Mouse (Mus musculus): ENCODE measurements at regions not wholly inside any gene's neighbourhood (a gene's known extent, or its start where the extent isn't known, plus 50 kb on each side); places are given as distances from the start of the nearest gene placed in this dataset.

DNA sequence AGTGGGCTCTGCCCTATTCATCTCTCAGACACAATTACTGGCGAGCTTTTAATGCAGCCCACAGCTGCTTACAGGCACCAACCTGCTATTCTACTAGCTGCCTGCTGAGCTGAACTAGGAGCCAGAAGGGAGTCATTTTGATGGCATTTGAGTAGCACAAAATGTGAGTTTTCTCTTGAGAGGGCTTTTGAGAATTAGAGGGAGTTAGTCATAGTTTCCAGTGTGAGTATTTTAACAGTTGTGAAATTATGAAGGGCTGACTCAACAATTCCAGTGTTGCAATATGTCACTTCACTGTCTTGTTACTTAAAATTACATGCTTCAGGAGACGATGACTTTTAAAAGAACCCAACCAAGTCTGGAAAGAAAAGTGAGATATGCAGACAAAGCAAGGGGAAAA, 54.4 kb upstream of the Ly86 start:
- no peak for TF ChIP-seq CTCF (IDR thresholded peaks at IDR 0.05)
- WGBS = 35% methylated on average over 2 of the region's 2 CpGs
- Histone ChIP-seq H3K27me3 (ENCODE audit: insufficient read depth, low read length) (no peaks in the 10 kb centered on the region), H3K9me3 (ENCODE audit: low read length) (no peaks in the 10 kb centered on the region), H3K27ac (ENCODE audit: low read depth, low read length) (no peak overlapping the region), H3K4me2 (ENCODE audit: low read depth, low read length, poor library complexity, severe bottlenecking) (no peak overlapping the region), H3K9ac (replicated peaks; ENCODE audit: low read length, poor library complexity, severe bottlenecking) (no peak overlapping the region), H3K36me3 (ENCODE audit: insufficient read depth, low read length) (no peaks in the 10 kb centered on the region), H3K4me3 (ENCODE audit: low read depth, low read length) (no peak overlapping the region), H3K4me1 (ENCODE audit: insufficient read depth, low read length) (no peaks in the 10 kb centered on the region)
- DNase-seq (ENCODE audit: low spot score) = peak; percentile 38
- ATAC-seq (ENCODE audit: low FRiP score) = no peak

GRCm38 (mm10) chr13:37288993-37289392, 56.0 kb upstream of the Ly86 start:
- Histone ChIP-seq H3K36me3 (ENCODE audit: insufficient read depth, low read length) (no peaks in the 10 kb centered on the region), H3K9ac (replicated peaks; ENCODE audit: low read length, poor library complexity, severe bottlenecking) (no peak overlapping the region), H3K4me2 (ENCODE audit: low read depth, low read length, poor library complexity, severe bottlenecking) (no peak overlapping the region), H3K27ac (ENCODE audit: low read depth, low read length) (no peak overlapping the region), H3K4me1 (ENCODE audit: insufficient read depth, low read length) (no peaks in the 10 kb centered on the region), H3K27me3 (ENCODE audit: insufficient read depth, low read length) (no peaks in the 10 kb centered on the region), H3K4me3 (ENCODE audit: low read depth, low read length) (no peak overlapping the region), H3K9me3 (ENCODE audit: low read length) (no peaks in the 10 kb centered on the region)
- 76% methylated on average over 1 of the region's 1 CpGs for WGBS
- ATAC-seq (ENCODE audit: low FRiP score) (no peak), DNase-seq (ENCODE audit: low spot score) (no peak)
- TF ChIP-seq CTCF (IDR thresholded peaks at IDR 0.05) = no peak

GRCm38 (mm10) chr13:37282515-37282914, 62.5 kb upstream of the Ly86 start:
- no peak overlapping the region for H3K4me2 ChIP-seq (ENCODE audit: low read depth, low read length, poor library complexity, severe bottlenecking)
- no peak overlapping the region for H3K27ac ChIP-seq (ENCODE audit: low read depth, low read length)
- H3K9ac ChIP-seq (replicated peaks; ENCODE audit: low read length, poor library complexity, severe bottlenecking) = no peak overlapping the region
- H3K4me3 ChIP-seq (ENCODE audit: low read depth, low read length) = no peak overlapping the region
- ATAC-seq (ENCODE audit: low FRiP score) (no peak), DNase-seq (ENCODE audit: low spot score) (no peak)
- H3K36me3 ChIP-seq (ENCODE audit: insufficient read depth, low read length) = no peaks in the 10 kb centered on the region
- no peaks in the 10 kb centered on the region for H3K9me3 ChIP-seq (ENCODE audit: low read length)
- H3K4me1 ChIP-seq (ENCODE audit: insufficient read depth, low read length) = no peaks in the 10 kb centered on the region
- H3K27me3 ChIP-seq (ENCODE audit: insufficient read depth, low read length) = no peaks in the 10 kb centered on the region
- WGBS = 82% methylated on average over 5 of the region's 5 CpGs
- TF ChIP-seq CTCF (IDR thresholded peaks at IDR 0.05) = no peak

DNA sequence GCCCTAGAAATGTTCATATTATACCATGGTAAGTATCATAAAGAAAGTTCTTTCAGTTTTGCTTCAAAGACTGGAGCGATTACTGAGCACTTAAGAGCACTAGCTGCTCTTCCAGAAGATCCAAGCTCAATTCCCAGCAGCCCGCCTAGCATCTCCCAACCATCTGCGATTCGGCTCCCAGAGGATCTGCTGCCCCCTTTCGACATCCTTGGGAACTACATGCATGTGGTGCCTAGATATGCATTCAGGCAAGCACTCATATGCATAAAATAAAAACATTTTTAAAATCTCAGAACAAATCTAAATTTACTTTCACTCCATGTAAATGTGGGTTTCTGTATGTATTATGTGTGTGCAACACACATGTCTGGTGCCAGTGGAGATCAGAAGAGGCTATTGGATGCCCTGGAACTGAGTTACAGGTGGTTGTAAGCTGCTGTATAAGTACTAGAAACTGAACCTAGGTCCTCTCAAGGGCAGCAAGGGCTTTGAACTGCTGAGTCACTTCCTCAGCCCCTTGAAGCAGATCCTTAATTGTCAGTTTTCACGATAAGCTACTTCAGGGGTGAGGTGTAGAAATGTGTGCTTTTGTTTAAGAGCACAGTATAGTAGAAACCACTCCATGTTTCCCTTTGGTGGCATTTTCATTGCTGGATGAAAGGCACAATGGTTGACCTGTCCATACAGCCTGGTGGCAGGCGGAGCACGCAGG, 65.8 kb upstream of the Ly86 start:
- 93% methylated on average over 8 of the region's 8 CpGs for WGBS
- Histone ChIP-seq H3K4me2 (ENCODE audit: low read depth, low read length, poor library complexity, severe bottlenecking) (no peak overlapping the region), H3K9ac (replicated peaks; ENCODE audit: low read length, poor library complexity, severe bottlenecking) (no peak overlapping the region), H3K36me3 (ENCODE audit: insufficient read depth, low read length) (no peaks in the 10 kb centered on the region), H3K4me1 (ENCODE audit: insufficient read depth, low read length) (no peaks in the 10 kb centered on the region), H3K9me3 (ENCODE audit: low read length) (no peaks in the 10 kb centered on the region), H3K27ac (ENCODE audit: low read depth, low read length) (no peak overlapping the region), H3K27me3 (ENCODE audit: insufficient read depth, low read length) (no peaks in the 10 kb centered on the region), H3K4me3 (ENCODE audit: low read depth, low read length) (no peak overlapping the region)
- ATAC-seq (ENCODE audit: low FRiP score) (no peak), DNase-seq (ENCODE audit: low spot score) (no peak)
- TF ChIP-seq CTCF (IDR thresholded peaks at IDR 0.05) = peak; percentile 23

DNA sequence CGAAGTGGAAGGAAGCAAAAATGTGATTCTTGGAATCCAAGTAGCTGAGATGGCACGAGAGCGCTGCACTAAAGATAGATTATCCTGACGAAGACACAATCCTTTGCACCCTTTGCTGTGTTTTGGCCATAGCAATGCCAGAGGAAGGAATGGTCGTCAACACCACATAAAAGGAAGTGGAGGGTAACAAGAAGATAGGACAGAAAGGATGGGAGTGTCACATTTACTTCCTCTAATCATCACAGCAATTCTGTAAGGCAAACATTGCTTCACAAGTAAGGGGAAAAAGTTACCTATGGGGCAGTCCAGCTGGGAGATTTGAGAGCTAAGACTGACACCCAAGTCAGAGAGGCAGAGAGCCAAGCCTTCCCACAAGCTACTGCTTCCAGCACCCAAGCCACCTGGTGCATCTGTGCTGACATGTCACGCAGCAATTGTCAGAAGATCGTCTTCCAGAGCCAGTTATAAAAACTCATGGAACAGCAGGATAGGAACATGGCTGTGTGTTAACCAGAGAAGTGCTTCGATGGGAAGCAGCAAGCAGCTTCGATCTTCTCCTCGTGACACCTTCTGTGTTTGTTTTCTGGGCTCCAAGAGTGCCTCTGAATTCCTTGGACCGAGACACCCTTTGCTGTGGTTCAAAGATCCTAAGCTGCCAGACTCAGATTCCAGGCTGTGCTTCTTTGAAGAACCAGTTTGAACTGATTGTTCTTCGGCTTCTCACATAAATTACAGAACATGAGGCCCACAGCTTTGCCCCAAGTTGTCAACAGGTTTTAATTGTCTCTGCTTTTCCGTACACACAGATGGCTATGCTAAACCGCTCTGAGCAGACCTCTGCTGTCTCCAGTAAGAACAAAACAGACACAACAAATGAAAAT, 95.2 kb upstream of the Ly86 start:
- 75% methylated on average over 14 of the region's 14 CpGs for WGBS
- no peak for ATAC-seq (ENCODE audit: low FRiP score)
- no peak overlapping the region for H3K4me2 ChIP-seq (ENCODE audit: low read depth, low read length, poor library complexity, severe bottlenecking)
- no peaks in the 10 kb centered on the region for H3K9me3 ChIP-seq (ENCODE audit: low read length)
- DNase-seq (ENCODE audit: low spot score) = peak; percentile 5
- H3K4me1 ChIP-seq (ENCODE audit: insufficient read depth, low read length) = no peaks in the 10 kb centered on the region
- TF ChIP-seq CTCF (IDR thresholded peaks at IDR 0.05) = no peak
- H3K9ac ChIP-seq (replicated peaks; ENCODE audit: low read length, poor library complexity, severe bottlenecking) = no peak overlapping the region
- H3K36me3 ChIP-seq (ENCODE audit: insufficient read depth, low read length) = no peaks in the 10 kb centered on the region
- H3K4me3 ChIP-seq (ENCODE audit: low read depth, low read length) = no peak overlapping the region
- no peak overlapping the region for H3K27ac ChIP-seq (ENCODE audit: low read depth, low read length)
- no peaks in the 10 kb centered on the region for H3K27me3 ChIP-seq (ENCODE audit: insufficient read depth, low read length)

GRCm38 (mm10) chr13:37248741-37249140, 96.3 kb upstream of the Ly86 start:
- 82% methylated on average over 1 of the region's 1 CpGs for WGBS
- Histone ChIP-seq H3K9me3 (ENCODE audit: low read length) (no peaks in the 10 kb centered on the region), H3K36me3 (ENCODE audit: insufficient read depth, low read length) (no peaks in the 10 kb centered on the region), H3K27ac (ENCODE audit: low read depth, low read length) (no peak overlapping the region), H3K4me3 (ENCODE audit: low read depth, low read length) (no peak overlapping the region), H3K4me1 (ENCODE audit: insufficient read depth, low read length) (no peaks in the 10 kb centered on the region), H3K9ac (replicated peaks; ENCODE audit: low read length, poor library complexity, severe bottlenecking) (no peak overlapping the region), H3K4me2 (ENCODE audit: low read depth, low read length, poor library complexity, severe bottlenecking) (no peak overlapping the region), H3K27me3 (ENCODE audit: insufficient read depth, low read length) (no peaks in the 10 kb centered on the region)
- ATAC-seq (ENCODE audit: low FRiP score) (no peak), DNase-seq (ENCODE audit: low spot score) (no peak)
- no peak for TF ChIP-seq CTCF (IDR thresholded peaks at IDR 0.05)
